Mouse (Mus musculus) heart, embryonic 13.5 days (tissue): ENCODE data around the gene Gps1. TPM values are rescaled to one million over a fixed set of nuclear protein-coding genes. Genes with fewer than 3 reads are reported as not detected.

Experiments used
- ATAC-seq: fragments of 200-750 bp; cut with Nextera tagmentation; 2 replicates; pipeline ENCODE4 v1.8.0; 2017; ENCODE audit warnings: moderate TSS enrichment; ENCODE audit not compliant: insufficient number of reproducible peaks, low FRiP score, low TSS enrichment; ENCODE audit errors: extremely low read depth
- H3K27ac ChIP-seq: fragments of 300-500 bp; sonication (generic); replicated peaks from 2 replicates; pipeline ENCODE4 v1.5.1; 2015; ENCODE audit warnings: moderate library complexity, mild to moderate bottlenecking, inconsistent platforms
- H3K27me3 ChIP-seq: fragments of 300-500 bp; sonication (generic); replicated peaks from 2 replicates; pipeline ENCODE4 v1.6.1; 2015; ENCODE audit warnings: mild to moderate bottlenecking, inconsistent platforms
- H3K36me3 ChIP-seq: fragments of 300-500 bp; sonication (generic); 2 replicates; pipeline ENCODE4 v1.6.1; 2015; ENCODE audit warnings: mild to moderate bottlenecking, inconsistent platforms
- H3K4me1 ChIP-seq: fragments of 300-500 bp; sonication (generic); 2 replicates; pipeline ENCODE4 v1.6.1; 2015; ENCODE audit warnings: inconsistent platforms
- H3K4me2 ChIP-seq: fragments of 300-500 bp; sonication (generic); 2 replicates; pipeline ENCODE4 v1.6.1; 2015; ENCODE audit warnings: inconsistent platforms, mild to moderate bottlenecking, moderate library complexity
- H3K4me3 ChIP-seq: fragments of 300-500 bp; sonication (generic); 2 replicates; pipeline ENCODE4 v1.5.1; 2015; ENCODE audit warnings: moderate library complexity, mild to moderate bottlenecking, inconsistent platforms
- H3K9ac ChIP-seq: fragments of 300-500 bp; sonication (generic); 2 replicates; pipeline ENCODE4 v1.6.1; 2015; ENCODE audit warnings: inconsistent platforms, mild to moderate bottlenecking, moderate library complexity
- H3K9me3 ChIP-seq: fragments of 300-500 bp; sonication (generic); 2 replicates; pipeline ENCODE4 v1.6.1; 2016; ENCODE audit warnings: inconsistent platforms
- WGBS: fragments of 180-500 bp; shearing (Covaris S2); methylation state at CpG from one replicate; pipeline ENCODE4 v1.1.7; 2015; ENCODE audit warnings: mixed read lengths; 5-methylcytosine and 5-hydroxymethylcytosine counted together
- polyA plus RNA-seq: library from polyadenylated mRNA; unstranded; fragments of >200 nt; fragmentation: Nextera tagmentation; extraction: Ambion mirVana; gene quantifications from 2 replicates; pipeline ENCODE4 v1.2.1, GENCODE M21; 2015

Gene Gps1
- polyA plus RNA-seq, 1 experiment from 2014 or later: 139 TPM

GRCm38 (mm10) chr11:120833555-120834280 lies 49.6 kb downstream of the Gps1 start:
- Histone ChIP-seq H3K9me3 (no peaks in the 10 kb centered on the region), H3K27ac (peak overlapping the region; percentile 72), H3K4me2 (no peak overlapping the region), H3K36me3 (no peaks in the 10 kb centered on the region), H3K4me3 (no peak overlapping the region), H3K4me1 (peaks cover 29% of the 10 kb centered on the region), H3K9ac (peak overlapping the region; percentile 56), H3K27me3 (no peaks in the 10 kb centered on the region)
- WGBS: 40% methylated on average over 8 of the region's 8 CpGs
- no peak for ATAC-seq

Other genes starting within 250 kb of the Gps1 start
- gene Mcrip1, start 234.5 kb upstream of the Gps1 start, polyA plus RNA-seq: 134 and 140 TPM in 2 replicates
- gene Ppp1r27, start 233.1 kb upstream of the Gps1 start, polyA plus RNA-seq: not detected in 2 replicates
- gene P4hb, start 211.0 kb upstream of the Gps1 start, polyA plus RNA-seq: 427 and 448 TPM in 2 replicates
- gene Arhgdia, start 202.6 kb upstream of the Gps1 start, polyA plus RNA-seq: 435 and 436 TPM in 2 replicates
- gene Alyref, start 185.9 kb upstream of the Gps1 start, polyA plus RNA-seq: 253 and 284 TPM in 2 replicates
- 174 and 199 TPM in 2 replicates for gene Anapc11, start 185.9 kb upstream of the Gps1 start, polyA plus RNA-seq
- gene Npb, start 175.8 kb upstream of the Gps1 start, polyA plus RNA-seq: 14.9 and 18.6 TPM in 2 replicates
- 71.8 and 90.4 TPM in 2 replicates for gene Pcyt2, start 166.3 kb upstream of the Gps1 start, polyA plus RNA-seq
- 17.7 and 20.4 TPM in 2 replicates for gene Sirt7, start 159.0 kb upstream of the Gps1 start, polyA plus RNA-seq
- 18.1 and 19.9 TPM in 2 replicates for gene Mafg, start 150.7 kb upstream of the Gps1 start, polyA plus RNA-seq
- 22.2 and 23.5 TPM in 2 replicates for gene Pycr1, start 140.5 kb upstream of the Gps1 start, polyA plus RNA-seq
- 13.0 and 13.9 TPM in 2 replicates for gene Myadml2, start 136.1 kb upstream of the Gps1 start, polyA plus RNA-seq
- 2.3 and 2.7 TPM in 2 replicates for gene Notum, start 123.1 kb upstream of the Gps1 start, polyA plus RNA-seq
- gene Aspscr1, start 111.3 kb upstream of the Gps1 start, polyA plus RNA-seq: 105 and 109 TPM in 2 replicates
- gene Cenpx, start 70.5 kb upstream of the Gps1 start, polyA plus RNA-seq: 120 and 122 TPM in 2 replicates
- gene Lrrc45, start 70.3 kb upstream of the Gps1 start, polyA plus RNA-seq: 27.8 and 28.1 TPM in 2 replicates
- gene Rac3, start 62.8 kb upstream of the Gps1 start, polyA plus RNA-seq: 6.4 and 9.8 TPM in 2 replicates
- 7.5 and 7.6 TPM in 2 replicates for gene Dcxr, start 57.0 kb upstream of the Gps1 start, polyA plus RNA-seq
- 2.1 and 3.8 TPM in 2 replicates for gene Cbr2, start 52.2 kb upstream of the Gps1 start, polyA plus RNA-seq
- 1.8 and 2.6 TPM in 2 replicates for gene Hmga1b, start 21.5 kb upstream of the Gps1 start, polyA plus RNA-seq
- 21.4 and 24.5 TPM in 2 replicates for gene Rfng, start 65 bp upstream of the Gps1 start, polyA plus RNA-seq
- 40.8 and 45.2 TPM in 2 replicates for gene Dus1l, start 12.1 kb downstream of the Gps1 start, polyA plus RNA-seq
- 23.2 and 26.4 TPM in 2 replicates for gene Fasn, start 40.3 kb downstream of the Gps1 start, polyA plus RNA-seq
- gene Ccdc57, start 148.6 kb downstream of the Gps1 start, polyA plus RNA-seq: 3.1 and 3.7 TPM in 2 replicates
- gene Slc16a3, start 164.2 kb downstream of the Gps1 start, polyA plus RNA-seq: 224 and 258 TPM in 2 replicates
- gene Csnk1d, start 207.1 kb downstream of the Gps1 start, polyA plus RNA-seq: 71.4 and 71.5 TPM in 2 replicates